Mouse (Mus musculus) stomach, adult 2 months (tissue): ENCODE results near the gene Ncoa1. TPM values are rescaled to one million over a fixed set of nuclear protein-coding genes. Genes with fewer than 3 reads are reported as not detected.

Experiments
- polyA plus RNA-seq: library from polyadenylated mRNA; depleted of rRNA; stranded (reverse); fragments of >200 nt; gene quantifications from 2 replicates; pipeline ENCODE4 v1.2.3, GENCODE M21; 2012; rRNA removed

The Ncoa1 gene
- polyA plus RNA-seq: 5.3 and 5.8 TPM in 2 replicates

GRCm38 (mm10) chr12:4476832-4477671 lies at the start of gene Ncoa1:
Ncoa1 (minus strand) TSS chr12:4477182.

GRCm38 (mm10) chr12:4233572-4234508 lies 243.1 kb downstream of the Ncoa1 start, which contains the start of the genes Ptrhd1 and Cenpo:
Ptrhd1 (plus strand) TSS chr12:4234027.
Cenpo (minus strand) TSS chr12:4234294.

Other genes with a start within 250 kb of the Ncoa1 start
- gene Ptrhd1, start 243.2 kb downstream of the Ncoa1 start, polyA plus RNA-seq: 2.1 and 2.6 TPM in 2 replicates
- gene Cenpo, start 242.9 kb downstream of the Ncoa1 start, polyA plus RNA-seq: 3.0 and 3.4 TPM in 2 replicates
- 3.2 and 6.2 TPM in 2 replicates for gene Itsn2, start 115.5 kb upstream of the Ncoa1 start, polyA plus RNA-seq
- gene Gm3625, start 115.7 kb upstream of the Ncoa1 start, polyA plus RNA-seq: not detected in 2 replicates